Mouse (Mus musculus) MEL (cell line): ENCODE data around the gene Ism1.

Experiments used
- CHD2 ChIP-seq: IDR thresholded peaks from 2 replicates; pipeline ENCODE4 v1.6.1; 2011; ENCODE audit warnings: low read length, improper control_type of control experiment
- CTCF ChIP-seq, 3 experiments: IDR thresholded peaks in 2 of 3; conservative IDR thresholded peaks in 1 of 3; 2 replicates each; pipeline ENCODE4 v1.5.1; 2011 to 2012; ENCODE audit warnings: low read length in 3 of 3, low read depth in 2 of 3, mild to moderate bottlenecking in 2 of 3, improper control_type of control experiment in 1 of 3, inconsistent platforms in 1 of 3, mixed read lengths in 1 of 3, moderate library complexity in 1 of 3; ENCODE audit not compliant: control insufficient read depth in 1 of 3, insufficient read depth in 1 of 3, poor library complexity in 1 of 3, severe bottlenecking in 1 of 3
- E2F4 ChIP-seq: IDR thresholded peaks from 2 replicates; pipeline ENCODE4 v1.6.1; 2011; ENCODE audit warnings: low read depth, low read length, improper control_type of control experiment, borderline replicate concordance
- EP300 ChIP-seq, 2 experiments: IDR thresholded peaks; 2 replicates each; pipeline ENCODE4 v1.6.1; 2011; ENCODE audit warnings: improper control_type of control experiment in 2 of 2, low read length in 2 of 2, low read depth in 1 of 2, mild to moderate bottlenecking in 1 of 2
- MAFK ChIP-seq: IDR thresholded peaks from 2 replicates; pipeline ENCODE4 v1.6.1; 2011; ENCODE audit warnings: low read depth, mild to moderate bottlenecking, low read length, improper control_type of control experiment, borderline replicate concordance
- NELFE ChIP-seq: IDR thresholded peaks from 2 replicates; pipeline ENCODE4 v1.6.1; 2011; ENCODE audit warnings: low read depth, low read length, improper control_type of control experiment
- POLR2A ChIP-seq, 2 experiments: IDR thresholded peaks; 2 replicates each; pipeline ENCODE4 v1.6.1; 2011 to 2012; ENCODE audit warnings: low read length in 2 of 2, mild to moderate bottlenecking in 2 of 2, control low read depth in 1 of 2, improper control_type of control experiment in 1 of 2, low read depth in 1 of 2, moderate library complexity in 1 of 2; ENCODE audit not compliant: control insufficient read depth in 1 of 2, insufficient read depth in 1 of 2, poor library complexity in 1 of 2
- POLR2AphosphoS2 ChIP-seq: IDR thresholded peaks from 2 replicates; pipeline ENCODE4 v1.6.1; 2011; ENCODE audit warnings: low read length, improper control_type of control experiment
- POLR2AphosphoS5 ChIP-seq: IDR thresholded peaks from 2 replicates; pipeline ENCODE4 v1.6.1; 2012; ENCODE audit warnings: low read depth, borderline replicate concordance, mild to moderate bottlenecking, inconsistent platforms, low read length, moderate library complexity, mixed read lengths
- RCOR1 ChIP-seq: IDR thresholded peaks from 2 replicates; pipeline ENCODE4 v1.6.1; 2012; ENCODE audit warnings: low read depth, mild to moderate bottlenecking, inconsistent platforms, low read length, improper control_type of control experiment
- SIN3A ChIP-seq: IDR thresholded peaks from 2 replicates; pipeline ENCODE4 v1.6.1; 2012; ENCODE audit warnings: low read length, improper control_type of control experiment, inconsistent platforms
- TAL1 ChIP-seq: IDR thresholded peaks from 2 replicates; pipeline ENCODE4 v1.6.1; 2012; ENCODE audit warnings: mild to moderate bottlenecking, inconsistent platforms, low read length, moderate library complexity, mixed read lengths
- UBTF ChIP-seq: IDR thresholded peaks from 2 replicates; pipeline ENCODE4 v1.6.1; 2012; ENCODE audit warnings: low read depth, mild to moderate bottlenecking, inconsistent platforms, low read length, improper control_type of control experiment, moderate library complexity, borderline replicate concordance; ENCODE audit not compliant: insufficient read depth
- ZNF384 ChIP-seq: IDR thresholded peaks from 2 replicates; pipeline ENCODE4 v1.6.1; 2012; ENCODE audit warnings: low read depth, mild to moderate bottlenecking, inconsistent platforms, low read length, improper control_type of control experiment

DNA sequence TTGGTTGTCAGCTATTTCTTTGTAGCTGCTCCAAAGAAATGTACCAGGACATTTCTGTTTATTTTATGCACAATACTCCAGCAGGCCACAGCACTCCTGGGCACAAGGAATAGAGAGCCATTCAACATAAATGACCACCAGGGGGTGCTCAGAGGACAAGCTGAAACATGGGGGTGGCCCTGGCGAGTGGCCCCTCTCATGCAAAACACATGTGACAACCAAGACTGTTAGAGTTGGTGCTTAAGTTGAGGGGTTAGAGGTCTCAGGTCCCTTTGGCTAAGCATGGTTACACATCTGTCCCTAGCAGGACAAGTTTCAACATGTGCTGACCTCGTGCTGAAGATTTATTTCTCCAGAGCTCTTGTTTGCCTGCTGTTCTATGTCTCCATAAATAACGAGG is 100.3 kb downstream of the Ism1 start:
- peak; percentile 18 to 61 (median 61); a peak in 5 of 6 replicates for TF ChIP-seq CTCF (IDR thresholded peaks at IDR 0.05 in 2 of 3, conservative IDR thresholded peaks at IDR 0.05 in 1 of 3; ENCODE audit: control insufficient read depth in 1 of 3, insufficient read depth in 1 of 3, low read depth in 2 of 3, low read length in 3 of 3, poor library complexity in 1 of 3, severe bottlenecking in 1 of 3)
- TF ChIP-seq POLR2AphosphoS2 = no peak
- no peak for TF ChIP-seq CHD2
- no peak for TF ChIP-seq RCOR1
- no peak for TF ChIP-seq POLR2A (IDR thresholded peaks at IDR 0.05; ENCODE audit: control insufficient read depth in 1 of 2, insufficient read depth in 1 of 2, low read depth in 1 of 2, low read length in 2 of 2, poor library complexity in 1 of 2)
- TF ChIP-seq NELFE = no peak
- no peak for TF ChIP-seq ZNF384
- TF ChIP-seq SIN3A = no peak
- TF ChIP-seq POLR2AphosphoS5 = no peak
- no peak for TF ChIP-seq MAFK
- no peak for TF ChIP-seq E2F4
- TF ChIP-seq UBTF = no peak
- TF ChIP-seq TAL1 = no peak
- TF ChIP-seq EP300 (IDR thresholded peaks at IDR 0.05; ENCODE audit: low read depth in 1 of 2, low read length in 2 of 2) = no peak
